9 mouse cellular contexts compared by ENCODE assay signal in genomic region chr1:63182212-63182611, GRCm38 (mm10). TPM values are rescaled to one million over a fixed set of nuclear protein-coding genes. Genes with fewer than 3 reads are reported as not detected.
DNase-seq lines count a peak whose midpoint lies in the region; ATAC-seq lines count a peak whose summit lies in the region.
"Had no signal": no experiment of that assay in that cellular context is flagged by ENCODE, and none has a peak within 500 bp of the region (broad histone marks: within the 10 kb centered on the region; RNA-seq: fewer than 3 reads in every experiment).

No protein-coding gene starts in this region.

- H3K4me1 ChIP-seq in hindbrain, embryonic 13.5 days (replicated peaks), result peaks cover 14% of the 10 kb centered on the region
- H3K4me1 ChIP-seq in hindbrain, embryonic 12.5 days, result peaks cover 11% of the 10 kb centered on the region

- DNase-seq in thymus, postnatal 4 days, result peak; percentile 20
- DNase-seq in thymus, postnatal 25 days, result no peak
- DNase-seq in gastrocnemius, postnatal 14 days, result peak; percentile 78
- no peak for DNase-seq in embryo, embryonic 10 days (ENCODE audit: low spot score)
- DNase-seq in spleen, adult 18-20 months, result no peak

- H3K4me3 ChIP-seq in hindbrain, embryonic 13.5 days, result no peak overlapping the region
- no peak overlapping the region for H3K4me3 ChIP-seq in hindbrain, embryonic 12.5 days

- no peak overlapping the region for H3K9ac ChIP-seq in hindbrain, embryonic 13.5 days
- H3K9ac ChIP-seq in hindbrain, embryonic 12.5 days, result no peak overlapping the region

- no peaks in the 10 kb centered on the region for H3K9me3 ChIP-seq in hindbrain, embryonic 13.5 days
- no peaks in the 10 kb centered on the region for H3K9me3 ChIP-seq in hindbrain, embryonic 12.5 days (replicated peaks)

- peaks cover 22% of the 10 kb centered on the region for H3K36me3 ChIP-seq in hindbrain, embryonic 13.5 days
- H3K36me3 ChIP-seq in hindbrain, embryonic 12.5 days, result peaks cover 23% of the 10 kb centered on the region

- WGBS in hindbrain, embryonic 13.5 days, result 82% methylated on average over 5 of the region's 5 CpGs
- WGBS in hindbrain, embryonic 12.5 days, result 87% methylated on average over 5 of the region's 5 CpGs

- ATAC-seq in hindbrain, embryonic 13.5 days (ENCODE audit: low FRiP score), result peak; percentile 13; the same call in 1 of the 2 replicates
- no peak for ATAC-seq in hindbrain, embryonic 12.5 days (ENCODE audit: low FRiP score)
- ATAC-seq in megakaryocyte progenitor cell, adult 5-6 weeks (replicated peaks; ENCODE audit: poor library complexity), result peak; percentile 33

- H3K27ac ChIP-seq in hindbrain, embryonic 13.5 days, result no peak overlapping the region
- no peak overlapping the region for H3K27ac ChIP-seq in hindbrain, embryonic 12.5 days
- H3K27ac ChIP-seq: kidney, postnatal 0 days had no signal

- H3K4me2 ChIP-seq in hindbrain, embryonic 13.5 days, result no peak overlapping the region
- H3K4me2 ChIP-seq in hindbrain, embryonic 12.5 days (replicated peaks), result no peak overlapping the region

- intact Hi-C loops in gastrocnemius, postnatal 14 days (cut with DNase I; ENCODE audit: low total_unique reads), result loop anchor here (10.0 kb wide), 1 partner anchor 73 kb away; no protein-coding TSS in a partner anchor

- no peaks in the 10 kb centered on the region for H3K27me3 ChIP-seq in hindbrain, embryonic 13.5 days
- no peaks in the 10 kb centered on the region for H3K27me3 ChIP-seq in hindbrain, embryonic 12.5 days

RNA-seq across cellular contexts. Expression of gene Ndufs1, which starts 5.6 kb away (rescaled TPM):
- 139 and 141 TPM in 2 replicates for polyA plus RNA-seq in hindbrain, embryonic 13.5 days (2015; fragmentation: Nextera tagmentation; extraction: Ambion mirVana)
- polyA plus RNA-seq in hindbrain, embryonic 12.5 days (2016; fragmentation: Nextera tagmentation; extraction: Ambion mirVana), result 124 and 133 TPM in 2 replicates
- total RNA-seq in gastrocnemius, postnatal 14 days (2021), result 100 to 1,000 TPM; 328 to 405 TPM
- total RNA-seq in megakaryocyte progenitor cell, adult 5-6 weeks (2015), result 135 and 150 TPM in 2 replicates
- 147 and 172 TPM in 2 replicates for total RNA-seq in megakaryocyte progenitor cell, adult 5-6 weeks (2017)

RNA-seq across cellular contexts. Expression of gene Eef1b2, which starts 5.6 kb away (rescaled TPM):
- 472 and 482 TPM in 2 replicates for polyA plus RNA-seq in hindbrain, embryonic 13.5 days (2015; fragmentation: Nextera tagmentation; extraction: Ambion mirVana)
- 351 and 383 TPM in 2 replicates for polyA plus RNA-seq in hindbrain, embryonic 12.5 days (2016; fragmentation: Nextera tagmentation; extraction: Ambion mirVana)
- 100 to 1,000 TPM; 386 to 417 TPM for total RNA-seq in gastrocnemius, postnatal 14 days (2021)
- total RNA-seq in megakaryocyte progenitor cell, adult 5-6 weeks (2015), result 1,640 and 1,755 TPM in 2 replicates
- 3,229 and 3,450 TPM in 2 replicates for total RNA-seq in megakaryocyte progenitor cell, adult 5-6 weeks (2017)

RNA-seq across cellular contexts. Expression of gene Gpr1, which starts 32.1 kb away (rescaled TPM):
- 0.47 and 0.73 TPM in 2 replicates for polyA plus RNA-seq in hindbrain, embryonic 13.5 days (2015; fragmentation: Nextera tagmentation; extraction: Ambion mirVana)
- 0.20 and 0.21 TPM in 2 replicates for polyA plus RNA-seq in hindbrain, embryonic 12.5 days (2016; fragmentation: Nextera tagmentation; extraction: Ambion mirVana)
- total RNA-seq in gastrocnemius, postnatal 14 days (2021), result under 1 TPM; 0.53 to 0.69 TPM
- not detected in 2 replicates for total RNA-seq in megakaryocyte progenitor cell, adult 5-6 weeks (2015)
- not detected in 2 replicates for total RNA-seq in megakaryocyte progenitor cell, adult 5-6 weeks (2017)

Comparison
In these comparisons a context has a peak if more than half of its experiments do, and no peak if none do; other contexts are left out.
1. DNase-seq: peak in thymus, postnatal 4 days (single experiment) and gastrocnemius, postnatal 14 days (single experiment); none in thymus, postnatal 25 days (single experiment), embryo, embryonic 10 days (single experiment) and spleen, adult 18-20 months (0 of 2).